In the genomic region with DNA sequence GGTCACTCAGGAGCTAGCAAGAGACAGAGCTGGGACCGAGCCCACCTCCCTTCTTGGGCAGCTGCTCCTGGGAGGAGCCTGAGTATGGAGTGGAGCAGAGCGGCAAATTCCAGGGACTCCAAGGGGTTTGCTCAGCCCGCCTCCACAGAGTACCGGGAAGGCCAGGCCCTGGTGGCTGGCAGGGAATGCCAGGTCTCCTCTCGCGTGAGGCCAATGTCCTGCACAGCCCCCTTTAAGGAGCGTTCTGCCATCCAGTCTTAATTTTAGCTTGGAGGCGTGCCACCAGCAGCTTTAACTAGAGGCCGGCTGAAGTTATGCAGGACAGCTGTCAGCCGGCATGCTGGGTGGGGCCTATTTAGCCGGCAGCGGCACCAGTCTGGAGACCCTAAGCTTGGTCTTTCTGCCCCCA, we compare ENCODE assay signal across 11 mouse cellular contexts. TPM values are rescaled to one million over a fixed set of nuclear protein-coding genes. Genes with fewer than 3 reads are reported as not detected.
DNase-seq lines count a peak whose midpoint lies in the region; ATAC-seq and TF ChIP-seq lines count a peak whose summit lies in the region.
"Had no signal": no experiment of that assay in that cellular context is flagged by ENCODE, and none has a peak within 500 bp of the region (broad histone marks: within the 10 kb centered on the region; RNA-seq: fewer than 3 reads in every experiment).

TSS of gene Cav3 (plus strand) at position 165 of the 409 bp plus-strand sequence.

- ATAC-seq in midbrain, postnatal 0 days (ENCODE audit: low FRiP score), result no peak
- no peak for ATAC-seq in midbrain, embryonic 16.5 days
- ATAC-seq in heart, embryonic 15.5 days (replicated peaks; ENCODE audit: insufficient number of reproducible peaks, insufficient read depth, low FRiP score, low read depth), result peak; percentile 95
- ATAC-seq in frontal cortex, adult (ENCODE audit: low TSS enrichment), result no peak
- no peak for ATAC-seq in granulocyte monocyte progenitor cell, adult 5-6 weeks (replicated peaks; ENCODE audit: poor library complexity, severe bottlenecking)

- no peak within 1 kb of the TSS for H3K9ac ChIP-seq in midbrain, postnatal 0 days (replicated peaks; ENCODE audit: low read length, poor library complexity, severe bottlenecking)
- H3K9ac ChIP-seq in midbrain, embryonic 16.5 days (ENCODE audit: low read depth, low read length), result no peak within 1 kb of the TSS
- peak within 1 kb of the TSS; percentile 59 for H3K9ac ChIP-seq in heart, embryonic 15.5 days
- H3K9ac ChIP-seq: liver, embryonic 15.5 days; neural tube, embryonic 13.5 days had no signal

- TF ChIP-seq CTCF in midbrain, postnatal 0 days (IDR thresholded peaks at IDR 0.05), result no peak

- H3K36me3 ChIP-seq in midbrain, postnatal 0 days (ENCODE audit: insufficient read depth, low read length), result no peaks in the 10 kb centered on the region
- no peaks in the 10 kb centered on the region for H3K36me3 ChIP-seq in midbrain, embryonic 16.5 days (ENCODE audit: control insufficient read depth, insufficient read depth, low read length)
- no peaks in the 10 kb centered on the region for H3K36me3 ChIP-seq in heart, embryonic 15.5 days
- H3K36me3 ChIP-seq: liver, embryonic 15.5 days; neural tube, embryonic 13.5 days had no signal

- peak; percentile 40 for DNase-seq in midbrain, postnatal 0 days (ENCODE audit: low spot score)
- peak; percentile 25 to 38 for DNase-seq in gastrocnemius, postnatal 36 days
- DNase-seq in lung, postnatal 36 days, result peak; percentile 8
- DNase-seq: thymus, postnatal 4 days had no signal

- H3K4me3 ChIP-seq in midbrain, postnatal 0 days (ENCODE audit: low read depth, low read length), result no peak within 1 kb of the TSS
- H3K4me3 ChIP-seq in midbrain, embryonic 16.5 days (ENCODE audit: low read depth, low read length), result no peak within 1 kb of the TSS
- H3K4me3 ChIP-seq in heart, embryonic 15.5 days, result peak within 1 kb of the TSS; percentile 48
- H3K4me3 ChIP-seq: liver, embryonic 15.5 days; neural tube, embryonic 13.5 days had no signal

- no peak within 1 kb of the TSS for H3K4me2 ChIP-seq in midbrain, postnatal 0 days (ENCODE audit: low read depth, low read length, poor library complexity, severe bottlenecking)
- no peak within 1 kb of the TSS for H3K4me2 ChIP-seq in midbrain, embryonic 16.5 days (ENCODE audit: low read length)
- peak within 1 kb of the TSS; percentile 59 for H3K4me2 ChIP-seq in heart, embryonic 15.5 days
- H3K4me2 ChIP-seq: liver, embryonic 15.5 days; neural tube, embryonic 13.5 days had no signal

- no peaks in the 10 kb centered on the region for H3K4me1 ChIP-seq in midbrain, postnatal 0 days (ENCODE audit: insufficient read depth, low read length)
- no peaks in the 10 kb centered on the region for H3K4me1 ChIP-seq in midbrain, embryonic 16.5 days (ENCODE audit: control insufficient read depth, insufficient read depth, low read length)
- peaks cover 35% of the 10 kb centered on the region for H3K4me1 ChIP-seq in heart, embryonic 15.5 days (replicated peaks)
- H3K4me1 ChIP-seq: liver, embryonic 15.5 days; neural tube, embryonic 13.5 days had no signal

- intact Hi-C loops in gastrocnemius, postnatal 36 days (cut with DNase I), result no loop called here

- 68% methylated on average over 12 of the region's 12 CpGs for WGBS in midbrain, postnatal 0 days
- 80% methylated on average over 12 of the region's 12 CpGs for WGBS in midbrain, embryonic 16.5 days
- 26% methylated on average over 12 of the region's 12 CpGs for WGBS in heart, embryonic 15.5 days

- H3K27me3 ChIP-seq in midbrain, postnatal 0 days (ENCODE audit: insufficient read depth, low read length), result no peaks in the 10 kb centered on the region
- no peaks in the 10 kb centered on the region for H3K27me3 ChIP-seq in midbrain, embryonic 16.5 days (ENCODE audit: control insufficient read depth, insufficient read depth, low read depth, low read length)
- H3K27me3 ChIP-seq in heart, embryonic 15.5 days, result no peaks in the 10 kb centered on the region
- H3K27me3 ChIP-seq: liver, embryonic 15.5 days; neural tube, embryonic 13.5 days had no signal

- H3K27ac ChIP-seq in midbrain, postnatal 0 days (ENCODE audit: low read depth, low read length), result no peak within 1 kb of the TSS
- no peak within 1 kb of the TSS for H3K27ac ChIP-seq in midbrain, embryonic 16.5 days (ENCODE audit: low read length)
- H3K27ac ChIP-seq in heart, embryonic 15.5 days, result peak within 1 kb of the TSS; percentile 96
- H3K27ac ChIP-seq: kidney, postnatal 0 days; liver, embryonic 15.5 days; neural tube, embryonic 13.5 days had no signal

- no peaks in the 10 kb centered on the region for H3K9me3 ChIP-seq in midbrain, postnatal 0 days (ENCODE audit: low read length)
- H3K9me3 ChIP-seq in midbrain, embryonic 16.5 days (replicated peaks; ENCODE audit: control insufficient read depth, low read length, poor library complexity, severe bottlenecking), result no peaks in the 10 kb centered on the region
- no peaks in the 10 kb centered on the region for H3K9me3 ChIP-seq in heart, embryonic 15.5 days (replicated peaks)
- H3K9me3 ChIP-seq: liver, embryonic 15.5 days; neural tube, embryonic 13.5 days had no signal

RNA-seq across cellular contexts. Expression of gene Cav3, which starts in this region (rescaled TPM):
- not detected in 2 replicates for total RNA-seq in midbrain, postnatal 0 days (2014; rRNA removed)
- not detected in 2 replicates for polyA plus RNA-seq in midbrain, postnatal 0 days (2015; fragmentation: Nextera tagmentation; extraction: Ambion mirVana)
- polyA plus RNA-seq in midbrain, embryonic 16.5 days (2015; fragmentation: Nextera tagmentation; extraction: Ambion mirVana), result 0.16 TPM in 1 of 2 replicates, not detected in the other
- total RNA-seq in gastrocnemius, postnatal 36 days (2021), result 10 to 100 TPM; 77.5 to 89.4 TPM
- 102 and 110 TPM in 2 replicates for polyA plus RNA-seq in heart, embryonic 15.5 days (2015; fragmentation: Nextera tagmentation; extraction: Ambion mirVana)
- not detected in 2 replicates for total RNA-seq in granulocyte monocyte progenitor cell, adult 5-6 weeks (2014; fragmentation: Nextera tagmentation)
- not detected in 2 replicates for total RNA-seq in granulocyte monocyte progenitor cell, adult 5-6 weeks (2017)

Comparison
In these comparisons a context has a peak if more than half of its experiments do, and no peak if none do; other contexts are left out.
1. RNA of gene Cav3 (total RNA-seq): 77.5 to 89.4 TPM in gastrocnemius, postnatal 36 days; not detected in midbrain, postnatal 0 days and not detected in granulocyte monocyte progenitor cell, adult 5-6 weeks; every median in the first group is over 10 times any median in the second.
2. RNA of gene Cav3 (polyA plus RNA-seq): 102 to 110 TPM in heart, embryonic 15.5 days; 0.16 TPM in midbrain, embryonic 16.5 days and not detected in midbrain, postnatal 0 days; every median in the first group is over 10 times any median in the second.
3. Peak in DNase-seq in midbrain, postnatal 0 days; RNA of the gene not detected or under 1 TPM.
4. Peak in every context shown above with its lines, with median percentiles within 50 percentile points of each other: DNase-seq.